Mouse (Mus musculus) cerebellum, adult 2 months (tissue): ENCODE measurements around the gene Bloc1s4.

ENCODE experiments used
- CTCF ChIP-seq: fragments of 200-500 bp; IDR thresholded peaks from 2 replicates; pipeline ENCODE4 v1.5.1; 2011; ENCODE audit warnings: low read depth, mild to moderate bottlenecking, control low read depth, low read length, moderate library complexity, borderline replicate concordance; ENCODE audit not compliant: insufficient read depth
- POLR2A ChIP-seq: fragments of 200-500 bp; IDR thresholded peaks from 2 replicates; pipeline ENCODE4 v1.6.1; 2011; ENCODE audit warnings: low read length, control low read depth, borderline replicate concordance; ENCODE audit not compliant: insufficient read depth

- TF ChIP-seq POLR2A (no peak), CTCF (no peak)
Observed at GRCm38 (mm10) chr5:36731901-36732652, 16.4 kb downstream of the Bloc1s4 start.
